Mouse (Mus musculus) retina, postnatal 7 days (tissue): ENCODE measurements around the gene Ggta1.

Experiments
- DNase-seq: peaks from one replicate; pipeline ENCODE4 v3.0.0-alpha.2; 2012; ENCODE audit warnings: low read depth, low spot score

Gene Ggta1

GRCm38 (mm10) chr2:35462791-35463281 lies at the start of gene Ggta1:
Gene Ggta1, minus strand, starts transcription at chr2:35463231.
- no peak for DNase-seq

- no peak for DNase-seq
Measured at GRCm38 (mm10) chr2:35512226-35512625, 49.2 kb upstream of the Ggta1 start.

GRCm38 (mm10) chr2:35510920-35511319 lies 47.9 kb upstream of the Ggta1 start:
- DNase-seq, result no peak

GRCm38 (mm10) chr2:35509888-35510287 lies 46.9 kb upstream of the Ggta1 start:
- DNase-seq, result no peak

- no peak for DNase-seq
Measured at GRCm38 (mm10) chr2:35509343-35509667, 46.3 kb upstream of the Ggta1 start.

GRCm38 (mm10) chr2:35508597-35509342 lies 45.7 kb upstream of the Ggta1 start:
- DNase-seq, result no peak

GRCm38 (mm10) chr2:35507191-35507511 lies 44.1 kb upstream of the Ggta1 start:
- no peak for DNase-seq

- no peak for DNase-seq
Measured at GRCm38 (mm10) chr2:35506311-35507190, 43.5 kb upstream of the Ggta1 start.

- DNase-seq, result no peak
Measured at GRCm38 (mm10) chr2:35505519-35506286, 42.7 kb upstream of the Ggta1 start.

GRCm38 (mm10) chr2:35504417-35504776 lies 41.4 kb upstream of the Ggta1 start:
- DNase-seq, result no peak

GRCm38 (mm10) chr2:35503723-35504416 lies 40.8 kb upstream of the Ggta1 start:
- no peak for DNase-seq

- no peak for DNase-seq
Measured at GRCm38 (mm10) chr2:35503021-35503722, 40.1 kb upstream of the Ggta1 start.

GRCm38 (mm10) chr2:35502561-35502960 lies 39.5 kb upstream of the Ggta1 start:
- no peak for DNase-seq

- no peak for DNase-seq
Measured at GRCm38 (mm10) chr2:35499474-35499873, 36.4 kb upstream of the Ggta1 start.

GRCm38 (mm10) chr2:35498961-35499360 lies 35.9 kb upstream of the Ggta1 start:
- DNase-seq, result no peak

GRCm38 (mm10) chr2:35497662-35498196 lies 34.7 kb upstream of the Ggta1 start:
- no peak for DNase-seq

- DNase-seq, result no peak
Measured at GRCm38 (mm10) chr2:35496279-35497013, 33.4 kb upstream of the Ggta1 start.

GRCm38 (mm10) chr2:35495486-35496278 lies 32.7 kb upstream of the Ggta1 start:
- DNase-seq, result no peak

- no peak for DNase-seq
Measured at GRCm38 (mm10) chr2:35493566-35493965, 30.5 kb upstream of the Ggta1 start.
